Mouse (Mus musculus) heart, embryonic 14.5 days (tissue): ENCODE measurements at regions not wholly inside any gene's neighbourhood (a gene's known extent, or its start where the extent isn't known, plus 50 kb on each side); places are given as distances from the start of the nearest gene placed in this dataset.

Source experiments
- ATAC-seq: fragments of 200-750 bp; cut with Nextera tagmentation; 2 replicates; pipeline ENCODE4 v1.8.0; 2017; ENCODE audit warnings: low read depth, moderate TSS enrichment; ENCODE audit not compliant: insufficient number of reproducible peaks, insufficient read depth, low FRiP score
- H3K27ac ChIP-seq, 2 experiments: fragments of 200-500 bp in 1 of 2; fragments of 300-500 bp in 1 of 2; sonication (generic) in 1 of 2; replicated peaks in 1 of 2; 2 replicates each; pipeline ENCODE4 v1.5.1; 2012 to 2014; ENCODE audit warnings: low read depth in 2 of 2, low read length in 2 of 2, control low read depth in 1 of 2, mild to moderate bottlenecking in 1 of 2, mixed read lengths in 1 of 2; ENCODE audit not compliant: control insufficient read depth in 1 of 2, insufficient read depth in 1 of 2
- H3K27me3 ChIP-seq: fragments of 300-500 bp; sonication (generic); 2 replicates; pipeline ENCODE4 v1.6.1; 2014; ENCODE audit warnings: mild to moderate bottlenecking, low read length, control low read depth; ENCODE audit not compliant: control insufficient read depth, insufficient read depth
- H3K36me3 ChIP-seq: fragments of 300-500 bp; sonication (generic); 2 replicates; pipeline ENCODE4 v1.6.1; 2014; ENCODE audit warnings: mild to moderate bottlenecking, control low read depth, low read length, mixed read lengths; ENCODE audit not compliant: control insufficient read depth, insufficient read depth
- H3K4me1 ChIP-seq, 2 experiments: fragments of 200-500 bp in 1 of 2; fragments of 300-500 bp in 1 of 2; sonication (generic) in 1 of 2; 2 replicates each; pipeline ENCODE4 v1.6.1; 2012 to 2014; ENCODE audit warnings: low read length in 2 of 2, control low read depth in 1 of 2, mixed read lengths in 1 of 2; ENCODE audit not compliant: control insufficient read depth in 2 of 2, insufficient read depth in 2 of 2
- H3K4me2 ChIP-seq: fragments of 300-500 bp; sonication (generic); 2 replicates; pipeline ENCODE4 v1.6.1; 2014; ENCODE audit warnings: mild to moderate bottlenecking, low read length
- H3K4me3 ChIP-seq, 2 experiments: fragments of 200-500 bp in 1 of 2; fragments of 300-500 bp in 1 of 2; sonication (generic) in 1 of 2; 2 replicates each; pipeline ENCODE4 v1.5.1; 2012 to 2014; ENCODE audit warnings: low read length in 2 of 2, mild to moderate bottlenecking in 2 of 2, control low read depth in 1 of 2, low read depth in 1 of 2, moderate library complexity in 1 of 2; ENCODE audit not compliant: control insufficient read depth in 1 of 2, insufficient read depth in 1 of 2
- H3K9ac ChIP-seq: fragments of 300-500 bp; sonication (generic); 2 replicates; pipeline ENCODE4 v1.6.1; 2014; ENCODE audit warnings: mild to moderate bottlenecking, low read length
- H3K9me3 ChIP-seq: fragments of 300-500 bp; sonication (generic); 2 replicates; pipeline ENCODE4 v1.6.1; 2016; ENCODE audit warnings: low read length, control low read depth; ENCODE audit not compliant: control insufficient read depth
- WGBS: fragments of 180-500 bp; shearing (Covaris S2); extraction: QIAGEN DNeasy Blood & Tissue Kit; methylation state at CpG from one replicate; pipeline ENCODE4 v1.1.7; 2014; 5-methylcytosine and 5-hydroxymethylcytosine counted together

DNA sequence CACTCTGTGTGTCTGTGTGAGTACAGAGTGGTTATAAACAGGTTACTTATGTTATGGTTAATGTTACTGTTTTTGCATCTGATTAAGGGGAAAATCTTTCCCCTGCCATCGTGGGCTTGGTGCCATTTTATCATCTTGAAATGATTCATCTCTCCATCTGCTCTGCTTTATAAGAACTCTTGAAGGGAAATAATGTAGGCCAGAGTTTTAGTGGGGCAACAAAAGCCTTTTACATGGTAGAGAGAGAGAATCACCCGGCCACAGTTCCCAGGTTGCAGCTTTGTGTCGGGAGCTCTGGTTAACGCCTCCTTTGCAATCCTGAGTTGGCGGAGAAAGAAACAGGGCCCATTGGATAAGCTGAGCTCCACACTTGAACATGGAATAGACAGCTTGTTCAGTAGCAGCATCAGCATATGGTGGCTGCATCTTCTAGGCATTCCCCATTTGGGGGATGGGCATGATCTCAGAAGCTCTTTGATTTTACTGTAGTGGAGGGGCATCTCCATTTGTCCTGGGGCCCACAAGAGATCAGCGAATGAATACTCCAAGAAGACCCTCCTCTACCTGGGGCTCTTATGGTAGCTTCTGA is 230.0 kb upstream of the Gm15217 start:
- no peak for ATAC-seq
- Histone ChIP-seq H3K4me3 (no peak overlapping the region), H3K4me1 (peaks cover 3 to 12% of the 10 kb centered on the region in 2 experiments), H3K4me2 (no peak overlapping the region), H3K27me3 (no peaks in the 10 kb centered on the region), H3K9ac (no peak overlapping the region), H3K9me3 (no peaks in the 10 kb centered on the region), H3K36me3 (no peaks in the 10 kb centered on the region), H3K27ac (no peak overlapping the region)
- 73% methylated on average over 6 of the region's 6 CpGs for WGBS

DNA sequence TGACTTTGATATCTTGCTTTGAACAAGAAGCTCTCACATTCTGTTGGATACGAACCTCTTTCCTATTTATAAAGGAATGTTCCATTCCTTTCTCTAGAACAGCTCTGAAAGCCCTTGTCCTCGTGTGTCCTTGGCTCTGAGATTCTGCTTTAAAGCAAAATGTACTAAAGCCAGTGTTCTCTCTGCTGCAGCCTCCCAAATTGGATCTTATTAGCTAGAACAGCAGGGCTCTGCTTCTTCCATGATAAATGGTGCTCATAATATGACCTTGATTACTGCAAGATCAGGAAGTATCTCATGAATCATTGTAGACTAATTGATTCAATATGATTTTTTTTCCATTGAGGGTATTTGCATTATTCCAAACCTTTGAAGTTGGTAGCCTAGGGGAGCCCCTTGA is 220.5 kb upstream of the Gm15217 start:
- Histone ChIP-seq H3K36me3 (no peaks in the 10 kb centered on the region), H3K4me3 (no peak overlapping the region), H3K4me1 (no peaks in the 10 kb centered on the region), H3K9me3 (no peaks in the 10 kb centered on the region), H3K27ac (no peak overlapping the region), H3K4me2 (no peak overlapping the region), H3K27me3 (no peaks in the 10 kb centered on the region), H3K9ac (no peak overlapping the region)
- WGBS = 35% methylated on average over 2 of the region's 2 CpGs
- no peak for ATAC-seq

DNA sequence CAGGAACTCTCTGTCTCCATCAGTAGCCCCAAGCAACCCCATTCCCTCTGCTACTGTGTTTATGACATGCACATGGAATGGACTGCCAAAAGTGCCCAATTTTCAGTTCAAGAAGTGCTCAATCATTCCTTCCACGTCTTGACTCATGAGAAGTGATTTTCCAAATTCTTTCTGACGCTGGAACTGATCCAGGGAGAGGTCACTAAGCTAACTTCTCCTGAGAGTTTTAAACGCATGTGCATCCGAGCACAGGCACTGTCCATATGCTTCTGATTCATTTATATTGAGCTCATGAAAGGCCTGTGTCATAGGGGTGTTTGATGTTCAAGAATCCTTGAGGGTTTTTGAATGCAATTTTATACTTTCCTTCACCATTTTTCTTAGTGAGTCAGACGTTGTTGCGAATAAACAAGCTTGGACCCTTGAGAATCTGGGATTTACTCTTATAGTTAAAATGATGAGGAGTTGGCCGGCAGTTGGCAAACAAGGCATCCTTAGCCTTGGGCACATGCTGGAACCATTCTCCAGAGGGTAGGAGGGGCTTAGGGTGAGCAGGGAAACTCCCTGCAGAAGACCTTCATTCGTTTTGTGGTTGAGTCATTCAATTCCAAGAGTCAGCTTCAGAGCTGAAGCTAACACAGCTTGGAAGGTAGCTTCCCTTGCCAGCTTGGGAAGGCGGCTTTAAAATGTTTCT is 206.9 kb upstream of the Gm15217 start:
- no peaks in the 10 kb centered on the region for H3K36me3 ChIP-seq
- no peak for ATAC-seq
- H3K9ac ChIP-seq = no peak overlapping the region
- no peak overlapping the region for H3K4me2 ChIP-seq
- WGBS = 69% methylated on average over 9 of the region's 9 CpGs
- H3K4me3 ChIP-seq = no peak overlapping the region
- no peaks in the 10 kb centered on the region for H3K9me3 ChIP-seq
- no peak overlapping the region for H3K27ac ChIP-seq
- no peaks in the 10 kb centered on the region for H3K27me3 ChIP-seq
- H3K4me1 ChIP-seq = no peaks in the 10 kb centered on the region

DNA sequence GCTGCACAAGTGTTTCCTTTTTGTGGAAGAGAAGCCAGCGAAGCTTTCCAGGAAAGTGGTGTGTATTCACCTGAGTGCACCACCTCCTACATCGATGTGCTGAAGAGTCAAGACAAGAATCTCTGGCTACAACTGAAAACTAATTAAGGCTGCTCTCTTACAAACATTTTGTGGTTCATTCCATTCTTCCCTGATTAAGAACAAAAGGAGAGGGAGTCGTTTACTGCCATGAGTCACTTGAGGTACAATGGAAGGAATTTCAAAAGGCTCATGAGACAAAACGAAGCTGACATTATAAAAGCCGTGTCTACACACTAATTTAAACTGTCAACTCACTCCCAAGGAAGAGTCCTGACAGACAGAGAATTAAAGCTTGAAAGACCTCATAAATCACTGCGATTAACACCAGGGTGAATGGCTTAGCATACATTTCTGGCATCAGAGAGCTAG is 206.3 kb upstream of the Gm15217 start:
- 63% methylated on average over 6 of the region's 6 CpGs for WGBS
- Histone ChIP-seq H3K36me3 (no peaks in the 10 kb centered on the region), H3K4me1 (no peaks in the 10 kb centered on the region), H3K27ac (no peak overlapping the region), H3K27me3 (no peaks in the 10 kb centered on the region), H3K9me3 (no peaks in the 10 kb centered on the region), H3K9ac (no peak overlapping the region), H3K4me3 (no peak overlapping the region), H3K4me2 (no peak overlapping the region)
- ATAC-seq = no peak

DNA sequence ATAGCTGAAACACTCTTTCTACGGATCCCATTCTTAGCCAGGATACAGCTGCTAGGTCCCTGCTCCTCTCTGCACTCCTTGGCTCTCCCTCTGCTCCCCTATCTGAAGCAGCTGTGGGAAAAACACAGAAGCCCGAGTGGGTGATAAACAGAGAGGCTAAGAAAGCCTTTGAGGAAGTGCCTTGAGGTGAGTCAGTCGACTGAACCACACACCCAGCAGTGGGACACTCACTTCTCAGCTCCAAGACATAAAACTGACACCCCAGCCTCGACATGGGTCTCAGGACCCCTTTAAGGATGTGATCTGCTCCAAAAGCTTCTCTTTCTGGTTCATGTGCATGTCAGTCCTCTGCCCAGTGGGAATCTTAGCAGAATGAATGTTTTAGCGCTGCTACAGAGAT is 204.8 kb upstream of the Gm15217 start:
- Histone ChIP-seq H3K27me3 (no peaks in the 10 kb centered on the region), H3K4me3 (no peak overlapping the region), H3K4me2 (no peak overlapping the region), H3K9ac (no peak overlapping the region), H3K36me3 (no peaks in the 10 kb centered on the region), H3K4me1 (no peaks in the 10 kb centered on the region), H3K27ac (no peak overlapping the region), H3K9me3 (no peaks in the 10 kb centered on the region)
- WGBS = 46% methylated on average over 5 of the region's 5 CpGs
- ATAC-seq = no peak

DNA sequence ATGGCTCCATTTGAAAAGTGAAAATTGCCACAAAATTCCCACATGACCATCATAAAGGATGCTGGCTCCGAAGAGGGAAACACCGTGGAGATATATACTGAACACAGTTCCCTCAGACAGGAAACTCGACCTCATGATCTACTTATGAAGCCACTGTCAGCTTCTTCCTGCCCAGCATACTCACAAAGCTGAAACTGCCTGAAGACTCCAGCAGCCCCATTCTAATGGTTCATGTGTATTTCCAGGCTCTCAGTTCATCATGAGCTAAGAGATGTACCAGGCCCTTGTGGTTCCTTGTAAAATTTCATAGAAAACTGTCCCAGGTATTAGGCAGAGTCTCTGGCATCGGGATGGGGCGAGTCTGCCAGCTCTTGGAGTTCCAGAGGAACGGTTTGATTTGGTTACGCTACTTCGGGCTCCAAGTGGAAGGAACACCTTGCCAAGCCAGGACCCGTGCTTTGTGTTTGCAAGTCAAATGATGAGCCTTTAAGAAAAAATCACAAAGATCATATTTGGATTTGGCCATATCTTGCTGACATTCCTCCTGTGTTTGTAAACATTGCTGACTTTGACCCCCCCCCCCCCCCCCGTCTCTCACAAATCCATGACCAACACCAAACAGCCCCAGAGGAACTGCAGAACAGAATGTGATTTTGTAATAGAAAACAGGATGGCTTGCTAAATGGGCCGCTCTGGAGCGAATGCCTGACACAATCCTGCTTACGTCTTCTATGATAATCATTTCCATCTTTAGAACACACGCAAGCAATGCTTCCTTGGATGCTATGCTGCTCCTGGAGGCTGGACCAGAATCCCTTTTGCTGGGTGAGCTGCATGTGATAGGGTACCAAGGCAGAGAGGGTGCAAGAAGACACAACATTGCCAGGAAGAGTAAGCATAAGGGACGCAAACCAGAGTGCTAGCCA is 203.7 kb upstream of the Gm15217 start:
- H3K9me3 ChIP-seq = no peaks in the 10 kb centered on the region
- no peak overlapping the region for H3K9ac ChIP-seq
- no peak overlapping the region for H3K27ac ChIP-seq
- H3K36me3 ChIP-seq = no peaks in the 10 kb centered on the region
- 82% methylated on average over 15 of the region's 15 CpGs for WGBS
- ATAC-seq = no peak
- no peaks in the 10 kb centered on the region for H3K4me1 ChIP-seq
- no peak overlapping the region for H3K4me3 ChIP-seq
- H3K27me3 ChIP-seq = no peaks in the 10 kb centered on the region
- no peak overlapping the region for H3K4me2 ChIP-seq

DNA sequence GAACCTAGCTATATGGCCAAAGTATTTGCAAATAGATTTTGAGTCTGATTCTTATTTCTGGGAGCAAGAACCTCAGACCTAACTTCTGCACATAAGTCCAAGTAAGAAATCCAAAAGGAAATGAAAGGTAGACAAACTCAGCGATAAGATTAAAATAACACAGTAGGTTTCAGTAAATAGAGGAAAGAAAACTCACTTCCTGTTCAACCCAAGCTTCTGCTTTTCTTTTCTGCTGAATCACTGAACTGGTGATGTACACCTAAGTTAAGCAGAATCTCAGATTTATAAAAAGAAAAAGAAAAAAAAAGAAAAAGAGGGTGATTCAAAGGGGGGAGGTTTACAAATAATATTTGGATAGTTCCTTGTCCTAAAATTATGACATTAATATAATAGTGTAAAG is 200.2 kb upstream of the Gm15217 start:
- Histone ChIP-seq H3K4me2 (no peak overlapping the region), H3K27ac (no peak overlapping the region), H3K4me3 (no peak overlapping the region), H3K4me1 (no peaks in the 10 kb centered on the region), H3K9me3 (no peaks in the 10 kb centered on the region), H3K36me3 (no peaks in the 10 kb centered on the region), H3K27me3 (no peaks in the 10 kb centered on the region), H3K9ac (no peak overlapping the region)
- no peak for ATAC-seq
- 83% methylated on average over 1 of the region's 1 CpGs for WGBS
